Mouse (Mus musculus): ENCODE measurements around the gene Mt4. TPM values are rescaled to one million over a fixed set of nuclear protein-coding genes. Genes with fewer than 3 reads are reported as not detected.

Mt4 gene
- polyA plus RNA-seq, 1 experiment = not detected

DNA sequence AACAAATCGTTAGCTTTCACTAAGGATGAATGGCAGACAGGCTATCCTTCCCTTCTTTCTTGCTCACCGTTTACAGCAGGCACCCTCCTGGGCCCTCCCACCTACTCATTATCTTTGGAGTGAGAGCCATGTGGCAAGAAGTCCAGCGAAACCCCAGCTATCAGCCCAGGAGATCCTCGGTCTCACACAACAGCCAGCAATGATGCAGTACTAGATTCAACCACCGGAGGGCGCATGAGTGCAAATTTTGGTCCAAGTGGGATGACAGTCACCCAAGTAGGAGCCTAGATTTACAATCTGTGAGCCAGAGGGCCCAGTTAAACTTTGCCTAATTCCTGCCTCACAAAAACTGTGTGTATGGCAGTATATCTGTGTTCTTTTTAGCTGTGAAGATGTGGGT lies 30.2 kb downstream of the Mt4 start:
- whole genome bisulfite sequencing = 1% methylated on average over 6 of the region's 6 CpGs

DNA sequence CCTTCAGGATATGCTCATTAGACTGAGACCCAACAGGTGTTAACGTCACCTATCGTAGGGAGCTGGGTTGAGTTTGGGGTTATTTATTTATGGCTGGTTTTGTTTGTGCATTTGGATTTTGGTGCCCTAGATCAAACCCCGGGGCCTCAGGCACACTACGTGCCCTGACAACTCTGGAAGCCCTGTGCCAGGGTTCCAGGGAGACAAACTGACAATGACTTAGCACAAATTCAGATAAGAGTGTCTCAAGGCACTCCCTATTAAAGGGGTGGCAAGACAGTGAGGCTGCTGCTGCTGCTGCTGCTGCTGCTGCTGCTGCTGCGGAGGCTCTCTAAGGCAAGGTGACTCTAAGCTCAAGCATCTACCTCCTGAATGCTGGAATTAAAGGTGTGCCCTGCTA lies 32.5 kb downstream of the Mt4 start:
- Histone ChIP-seq H3K27ac (ENCODE audit: insufficient read depth, low read length) (no peak overlapping the region), H3K4me1 (ENCODE audit: control insufficient read depth, insufficient read depth, low read length) (peaks cover 4% of the 10 kb centered on the region), H3K4me3 (replicated peaks; ENCODE audit: insufficient read depth, low read depth, low read length) (no peak overlapping the region), H3K27me3 (ENCODE audit: control insufficient read depth, insufficient read depth, low read length) (no peaks in the 10 kb centered on the region)
- 92% methylated on average over 5 of the region's 5 CpGs for WGBS
- no peak for DNase-seq
- no peak for TF ChIP-seq POLR2A (IDR thresholded peaks at IDR 0.05; ENCODE audit: borderline replicate concordance, insufficient read depth, low read length)
- TF ChIP-seq CTCF (IDR thresholded peaks at IDR 0.05; ENCODE audit: borderline replicate concordance, insufficient read depth, low read depth, low read length) = no peak

More for the DNA sequence above, 30.2 kb downstream of the Mt4 start:
- DNase-seq = peak; percentile 82 to 95
- H3K27me3 ChIP-seq (ENCODE audit: control insufficient read depth, insufficient read depth, low read length) = no peaks in the 10 kb centered on the region
- no peak overlapping the region for H3K27ac ChIP-seq (ENCODE audit: insufficient read depth, low read length)
- H3K4me1 ChIP-seq (ENCODE audit: control insufficient read depth, insufficient read depth, low read length) = peaks cover 4% of the 10 kb centered on the region; the same call in 1 of the 2 replicates
- peak; percentile 93 for TF ChIP-seq CTCF (IDR thresholded peaks at IDR 0.05; ENCODE audit: borderline replicate concordance, insufficient read depth, low read depth, low read length)
- no peak for TF ChIP-seq POLR2A (IDR thresholded peaks at IDR 0.05; ENCODE audit: borderline replicate concordance, insufficient read depth, low read length)
- peak overlapping the region; percentile 7 for H3K4me3 ChIP-seq (replicated peaks; ENCODE audit: insufficient read depth, low read depth, low read length)

DNA sequence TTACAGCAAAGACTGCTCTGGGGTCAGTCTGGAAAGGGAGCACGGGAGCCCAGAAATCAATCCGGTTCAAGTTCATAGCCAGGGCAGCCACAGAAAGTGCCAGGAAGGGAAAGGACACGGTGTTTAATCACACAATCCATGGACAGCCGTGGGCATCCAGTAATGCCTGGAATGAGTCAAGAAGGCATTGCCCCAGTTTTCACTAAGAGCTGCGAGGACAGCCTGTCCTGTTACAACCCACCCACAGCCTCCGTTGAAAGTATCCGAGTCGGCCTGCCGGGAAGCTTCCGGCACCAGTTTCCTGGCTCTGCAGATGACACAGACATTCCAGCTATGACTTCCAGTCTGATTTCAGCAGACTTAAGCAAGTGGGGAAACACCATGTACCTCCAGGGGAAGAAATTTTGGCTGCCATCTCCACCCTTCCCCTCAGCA lies 34.3 kb downstream of the Mt4 start:
- H3K27me3 ChIP-seq (ENCODE audit: control insufficient read depth, insufficient read depth, low read length) = no peaks in the 10 kb centered on the region
- peak in 1 of 2 experiments; percentile 49 for DNase-seq
- H3K4me1 ChIP-seq (ENCODE audit: control insufficient read depth, insufficient read depth, low read length) = peaks cover 4% of the 10 kb centered on the region
- no peak for TF ChIP-seq CTCF (IDR thresholded peaks at IDR 0.05; ENCODE audit: borderline replicate concordance, insufficient read depth, low read depth, low read length)
- TF ChIP-seq POLR2A (IDR thresholded peaks at IDR 0.05; ENCODE audit: borderline replicate concordance, insufficient read depth, low read length) = no peak
- WGBS = 31% methylated on average over 10 of the region's 10 CpGs
- no peak overlapping the region for H3K4me3 ChIP-seq (replicated peaks; ENCODE audit: insufficient read depth, low read depth, low read length)
- H3K27ac ChIP-seq (ENCODE audit: insufficient read depth, low read length) = no peak overlapping the region

DNA sequence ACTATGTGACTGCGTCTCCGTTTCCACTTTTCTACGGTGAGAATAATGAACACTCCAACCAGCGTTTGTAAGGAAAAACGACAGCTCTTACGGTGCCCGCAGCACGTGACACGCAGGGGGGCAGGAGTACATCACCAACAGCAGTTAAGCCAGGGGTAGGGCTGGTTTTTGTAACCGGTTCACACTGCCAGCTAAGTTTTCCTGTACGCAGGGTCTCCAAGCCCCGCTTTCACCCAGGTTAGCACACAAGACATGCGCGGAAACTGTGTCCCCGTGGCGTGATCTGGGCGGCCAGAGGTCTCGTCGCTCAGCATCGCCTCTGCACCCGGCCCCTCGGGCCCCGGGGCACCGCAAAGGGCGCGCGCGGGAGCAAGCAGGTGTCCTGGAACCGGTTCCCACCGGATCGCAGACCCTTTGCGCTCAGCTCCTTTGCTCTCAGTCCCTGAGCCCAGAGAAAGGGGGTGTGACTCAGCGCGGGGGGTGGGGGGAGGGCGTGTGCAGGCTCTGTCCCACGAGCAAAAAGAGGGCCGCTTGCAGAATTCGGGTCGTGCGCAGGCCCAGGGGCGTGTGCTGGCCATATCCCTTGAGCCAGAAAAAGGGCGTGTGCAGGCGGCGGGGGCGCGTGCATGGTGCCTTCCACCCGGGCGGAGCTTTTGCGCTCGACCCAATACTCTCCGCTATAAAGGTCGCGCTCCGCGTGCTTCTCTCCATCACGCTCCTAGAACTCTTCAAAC lies 35.2 kb downstream of the Mt4 start, which contains the start of gene Mt2:
TSS of gene Mt2 (plus strand) at position 590 of the 734 bp plus-strand sequence.
- no peak for TF ChIP-seq CTCF (IDR thresholded peaks at IDR 0.05; ENCODE audit: borderline replicate concordance, insufficient read depth, low read depth, low read length)
- peak; percentile 47; the same call in 1 of the 2 replicates for TF ChIP-seq POLR2A (IDR thresholded peaks at IDR 0.05; ENCODE audit: borderline replicate concordance, insufficient read depth, low read length)
- peak within 1 kb of the TSS; percentile 0; the same call in 1 of the 2 replicates for H3K27ac ChIP-seq (ENCODE audit: insufficient read depth, low read length)
- H3K4me3 ChIP-seq (replicated peaks; ENCODE audit: insufficient read depth, low read depth, low read length) = peak within 1 kb of the TSS; percentile 54
- H3K4me1 ChIP-seq (ENCODE audit: control insufficient read depth, insufficient read depth, low read length) = peaks cover 4% of the 10 kb centered on the region
- no peaks in the 10 kb centered on the region for H3K27me3 ChIP-seq (ENCODE audit: control insufficient read depth, insufficient read depth, low read length)
- 1% methylated on average over 56 of the region's 56 CpGs for WGBS
- peak; percentile 59 to 60 for DNase-seq

DNA sequence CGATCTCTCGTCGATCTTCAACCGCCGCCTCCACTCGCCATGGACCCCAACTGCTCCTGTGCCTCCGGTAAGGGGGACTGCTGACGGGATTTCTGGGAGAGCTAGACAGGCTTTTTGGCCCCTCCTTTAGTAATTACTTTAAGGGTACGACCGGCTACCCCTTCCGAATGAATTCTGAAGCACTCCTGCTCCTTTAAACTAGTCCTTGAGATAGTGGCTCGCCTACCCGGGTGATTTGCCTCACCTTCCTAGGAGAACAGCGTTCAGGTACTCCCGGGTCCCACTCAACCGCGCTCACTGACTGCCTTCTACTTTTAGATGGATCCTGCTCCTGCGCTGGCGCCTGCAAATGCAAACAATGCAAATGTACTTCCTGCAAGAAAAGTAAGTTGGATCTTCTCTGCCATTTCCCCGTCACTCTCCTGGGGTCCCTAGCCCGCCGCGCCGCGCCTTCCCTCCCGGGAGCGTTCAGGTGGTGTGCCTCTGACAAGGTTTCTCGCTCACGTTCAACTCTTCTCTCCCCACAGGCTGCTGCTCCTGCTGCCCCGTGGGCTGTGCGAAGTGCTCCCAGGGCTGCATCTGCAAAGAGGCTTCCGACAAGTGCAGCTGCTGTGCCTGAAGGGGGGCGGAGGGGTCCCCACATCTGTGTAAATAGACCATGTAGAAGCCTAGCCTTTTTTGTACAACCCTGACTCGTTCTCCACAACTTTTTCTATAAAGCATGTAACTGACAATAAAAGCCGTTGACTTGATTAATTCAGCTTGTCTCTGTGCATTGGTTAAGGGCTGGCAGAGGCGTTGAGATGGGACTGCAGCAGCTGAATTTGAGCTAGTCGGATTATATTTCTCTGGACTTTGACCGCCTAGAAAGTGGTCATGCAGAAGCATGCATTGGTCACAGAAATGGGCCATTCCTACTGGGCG lies 36.1 kb downstream of the Mt4 start:
- peak overlapping the region; percentile 54 for H3K4me3 ChIP-seq (replicated peaks; ENCODE audit: insufficient read depth, low read depth, low read length)
- no peaks in the 10 kb centered on the region for H3K27me3 ChIP-seq (ENCODE audit: control insufficient read depth, insufficient read depth, low read length)
- WGBS = 6% methylated on average over 39 of the region's 39 CpGs
- 0 out of 2 replicates have a peak, but pooled peaks have one; percentile 8 for TF ChIP-seq POLR2A (IDR thresholded peaks at IDR 0.05; ENCODE audit: borderline replicate concordance, insufficient read depth, low read length)
- TF ChIP-seq CTCF (IDR thresholded peaks at IDR 0.05; ENCODE audit: borderline replicate concordance, insufficient read depth, low read depth, low read length) = no peak
- peaks cover 4% of the 10 kb centered on the region for H3K4me1 ChIP-seq (ENCODE audit: control insufficient read depth, insufficient read depth, low read length)
- peak overlapping the region; percentile 0; the same call in 1 of the 2 replicates for H3K27ac ChIP-seq (ENCODE audit: insufficient read depth, low read length)
- peak in 1 of 2 experiments; percentile 26 for DNase-seq

DNA sequence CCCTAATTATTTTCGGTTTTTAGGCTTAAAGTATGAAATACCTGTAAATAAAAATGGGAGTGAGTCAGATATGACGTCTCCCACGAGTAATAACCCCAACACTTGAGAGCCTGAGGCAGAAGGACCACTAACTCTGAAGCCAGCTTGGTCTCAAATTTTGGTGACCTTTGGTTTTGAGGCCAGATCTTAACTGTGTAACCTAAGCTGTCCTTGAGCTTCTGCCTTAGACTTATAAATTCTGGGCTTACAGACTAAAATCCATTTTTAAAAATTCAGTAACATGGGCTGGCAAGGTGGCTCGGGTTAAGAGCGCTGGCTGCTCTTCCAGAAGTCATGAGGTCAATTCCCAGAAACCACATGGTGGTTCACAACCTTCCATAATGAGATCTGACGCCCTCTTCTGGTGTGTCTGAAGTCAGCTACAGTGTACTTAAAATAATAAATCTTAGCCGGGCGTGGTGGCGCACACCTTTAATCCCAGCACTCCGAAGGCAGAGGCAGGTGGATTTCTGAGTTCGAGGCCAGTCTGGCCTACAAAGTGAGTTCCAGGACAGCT lies 36.9 kb downstream of the Mt4 start:
- no peak for DNase-seq
- TF ChIP-seq POLR2A (IDR thresholded peaks at IDR 0.05; ENCODE audit: borderline replicate concordance, insufficient read depth, low read length) (0 out of 2 replicates have a peak, but pooled peaks have one; percentile 1), CTCF (IDR thresholded peaks at IDR 0.05; ENCODE audit: borderline replicate concordance, insufficient read depth, low read depth, low read length) (no peak)
- Histone ChIP-seq H3K27me3 (ENCODE audit: control insufficient read depth, insufficient read depth, low read length) (no peaks in the 10 kb centered on the region), H3K27ac (ENCODE audit: insufficient read depth, low read length) (no peak overlapping the region), H3K4me1 (ENCODE audit: control insufficient read depth, insufficient read depth, low read length) (peaks cover 4% of the 10 kb centered on the region), H3K4me3 (replicated peaks; ENCODE audit: insufficient read depth, low read depth, low read length) (peak overlapping the region; percentile 54)
- WGBS = 76% methylated on average over 11 of the region's 11 CpGs

DNA sequence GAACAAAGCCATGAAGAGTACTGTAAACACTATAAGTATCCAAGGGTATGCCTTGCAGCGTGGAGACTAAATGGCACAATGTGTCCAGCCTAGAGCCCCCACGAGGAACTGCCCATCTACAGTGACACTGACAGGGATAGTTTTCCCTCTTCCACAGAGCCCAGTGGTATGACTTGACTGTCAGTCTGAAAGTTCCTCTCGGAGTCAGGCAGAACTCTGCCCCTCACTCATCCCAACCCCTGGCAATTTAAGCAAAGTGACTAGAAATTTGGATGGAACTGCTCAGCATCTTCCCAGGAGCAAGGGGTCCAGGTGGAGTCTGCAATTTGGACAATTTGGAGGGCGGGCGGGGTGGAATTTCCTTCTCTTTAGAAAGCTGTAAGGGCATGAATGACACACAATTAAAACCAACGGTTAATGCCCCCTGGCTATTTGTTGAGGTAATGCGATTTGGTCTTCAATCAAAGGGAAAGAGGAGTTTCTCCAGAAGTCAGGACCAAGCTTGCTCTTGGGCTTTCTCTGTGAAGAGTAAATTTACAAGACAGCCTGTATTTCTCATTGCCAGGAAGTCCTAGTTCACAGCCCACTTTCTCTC lies 37.7 kb downstream of the Mt4 start:
- Histone ChIP-seq H3K4me3 (replicated peaks; ENCODE audit: insufficient read depth, low read depth, low read length) (no peak overlapping the region), H3K27me3 (ENCODE audit: control insufficient read depth, insufficient read depth, low read length) (no peaks in the 10 kb centered on the region), H3K27ac (ENCODE audit: insufficient read depth, low read length) (no peak overlapping the region), H3K4me1 (ENCODE audit: control insufficient read depth, insufficient read depth, low read length) (peaks cover 6% of the 10 kb centered on the region)
- DNase-seq = no peak
- 60% methylated on average over 7 of the region's 7 CpGs for WGBS
- TF ChIP-seq POLR2A (IDR thresholded peaks at IDR 0.05; ENCODE audit: borderline replicate concordance, insufficient read depth, low read length) (no peak), CTCF (IDR thresholded peaks at IDR 0.05; ENCODE audit: borderline replicate concordance, insufficient read depth, low read depth, low read length) (no peak)
